Mouse (Mus musculus) embryo, embryonic 11 days (tissue): ENCODE results near the gene Ptpro.
"Not testable (repeated sequence)": the region's sequence is repeated elsewhere in the genome, so short reads cannot be mapped to it uniquely, and the experiment has no call there.

ENCODE experiments used
- DNase-seq: peaks from one replicate; pipeline ENCODE4 v3.0.0-alpha.2; 2015

Ptpro gene

DNA sequence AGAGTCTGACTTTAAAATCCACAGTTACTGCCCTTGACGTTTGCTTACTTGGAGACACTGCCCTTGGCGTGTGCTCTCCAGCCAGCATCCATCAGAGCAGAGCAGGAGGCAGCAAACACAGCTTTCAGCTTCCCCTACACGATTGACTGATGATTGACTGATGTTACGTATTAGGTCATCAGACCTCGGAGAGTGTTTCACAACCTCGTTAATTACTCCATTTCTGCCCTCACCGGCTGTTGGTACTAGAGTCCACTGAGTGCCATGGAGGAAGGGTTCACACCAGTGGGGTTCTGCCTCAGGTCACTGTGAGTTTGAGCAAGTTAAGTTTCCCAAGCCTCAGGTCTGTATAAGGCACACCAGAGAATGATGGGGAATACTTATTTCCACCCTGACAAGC, 143.0 kb downstream of the Ptpro start:
- no peak for DNase-seq

DNA sequence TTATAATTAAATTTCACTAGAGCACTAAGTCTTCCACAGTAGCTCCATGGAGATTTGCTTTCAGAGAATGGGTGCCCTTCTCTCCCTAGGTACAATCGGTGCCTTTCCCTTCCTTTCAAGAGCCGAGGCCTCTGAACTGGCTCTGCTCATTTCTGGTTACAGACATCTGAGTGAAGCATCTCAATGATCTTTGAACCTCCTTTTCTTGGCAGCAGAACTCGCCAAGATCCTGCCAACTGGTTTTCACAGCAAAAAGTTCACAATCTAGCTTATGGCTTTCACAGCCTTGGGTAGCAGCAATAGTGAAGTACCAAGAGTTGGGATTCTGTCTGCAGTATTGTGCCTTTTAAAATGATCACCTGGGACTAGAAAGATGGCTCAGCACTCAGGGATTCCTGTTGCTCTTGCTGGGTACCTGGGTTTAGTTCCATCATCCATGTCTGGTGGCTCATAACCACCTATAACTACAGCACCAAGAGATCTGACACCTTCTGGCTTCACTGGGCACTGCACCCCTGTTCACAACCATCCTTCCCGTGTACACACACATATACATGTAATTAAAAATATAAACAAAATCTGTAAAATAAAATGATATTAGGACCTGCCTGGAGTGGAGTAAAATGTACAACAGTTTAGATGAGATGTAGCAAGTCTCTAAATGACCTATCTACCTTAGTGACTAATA, 144.1 kb downstream of the Ptpro start:
- no peak for DNase-seq

- no peak for DNase-seq
These were observed 145.2 kb downstream of the Ptpro start for GRCm38 (mm10) chr6:137397358-137397757.

- DNase-seq = no peak
These were observed 152.1 kb downstream of the Ptpro start for GRCm38 (mm10) chr6:137404196-137404595.

DNA sequence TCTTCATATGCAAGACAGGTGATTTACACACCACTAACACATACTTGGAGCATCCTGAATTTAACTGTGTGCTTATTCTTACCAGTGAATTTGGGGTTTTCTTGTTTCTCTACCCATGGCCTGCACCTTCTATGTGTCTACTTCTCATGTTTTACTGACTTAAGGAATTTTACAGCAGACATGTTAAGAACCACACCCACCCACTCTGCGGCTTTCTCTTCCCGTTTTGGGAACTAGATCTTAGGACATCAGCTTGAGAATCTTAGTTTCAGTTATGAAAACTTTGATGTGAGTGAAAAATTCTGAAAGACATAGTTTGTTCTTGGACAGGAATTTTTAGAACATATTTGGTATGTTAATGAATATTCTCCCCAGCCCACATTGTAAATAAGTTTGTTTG, 153.6 kb downstream of the Ptpro start:
- DNase-seq = no peak

DNA sequence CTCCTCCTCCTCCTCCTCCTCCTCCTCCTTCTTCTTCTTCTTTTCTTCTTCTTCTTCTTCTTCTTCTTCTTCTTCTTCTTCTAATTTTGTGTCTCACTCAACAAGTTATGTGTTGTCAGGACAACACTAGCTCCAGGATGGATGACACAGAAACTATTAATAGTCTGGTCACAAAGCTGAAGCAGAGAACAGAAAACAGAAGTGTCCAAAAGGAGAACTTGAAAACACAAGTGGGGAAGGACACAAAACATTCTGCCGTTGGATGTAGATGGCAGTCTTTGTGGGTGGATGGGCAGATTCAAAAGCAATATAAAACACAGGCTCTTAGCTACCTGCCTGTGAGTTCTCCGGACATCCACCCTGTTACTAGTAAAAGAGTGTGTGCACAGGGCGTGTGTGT, 158.4 kb downstream of the Ptpro start:
- no peak for DNase-seq

- peak; percentile 24 for DNase-seq
These were observed 159.8 kb downstream of the Ptpro start for GRCm38 (mm10) chr6:137411901-137412378.

DNA sequence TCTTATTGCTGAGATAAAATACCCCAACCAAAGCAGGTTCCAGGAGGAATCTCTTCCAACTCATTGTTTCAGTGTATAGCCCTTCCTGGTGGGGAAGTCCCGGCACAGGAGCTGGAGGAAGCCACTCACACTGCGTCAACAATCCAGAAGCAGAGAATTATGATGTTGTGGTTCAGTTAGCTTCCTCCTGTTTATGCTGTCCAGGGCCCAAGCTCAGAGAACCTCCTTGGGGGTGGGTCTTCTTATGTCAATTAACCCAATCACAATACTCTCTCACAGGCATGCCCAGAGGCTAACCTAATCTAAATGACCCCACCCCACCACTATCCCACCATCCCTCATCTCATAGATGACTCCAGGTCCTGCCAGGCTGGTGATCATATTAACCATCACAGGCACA, 160.9 kb downstream of the Ptpro start:
- no peak for DNase-seq

GRCm38 (mm10) chr6:137414531-137415405, 162.6 kb downstream of the Ptpro start:
- peak; percentile 61 for DNase-seq

- DNase-seq = no peak
These were observed 170.7 kb downstream of the Ptpro start for GRCm38 (mm10) chr6:137422777-137423176.

DNA sequence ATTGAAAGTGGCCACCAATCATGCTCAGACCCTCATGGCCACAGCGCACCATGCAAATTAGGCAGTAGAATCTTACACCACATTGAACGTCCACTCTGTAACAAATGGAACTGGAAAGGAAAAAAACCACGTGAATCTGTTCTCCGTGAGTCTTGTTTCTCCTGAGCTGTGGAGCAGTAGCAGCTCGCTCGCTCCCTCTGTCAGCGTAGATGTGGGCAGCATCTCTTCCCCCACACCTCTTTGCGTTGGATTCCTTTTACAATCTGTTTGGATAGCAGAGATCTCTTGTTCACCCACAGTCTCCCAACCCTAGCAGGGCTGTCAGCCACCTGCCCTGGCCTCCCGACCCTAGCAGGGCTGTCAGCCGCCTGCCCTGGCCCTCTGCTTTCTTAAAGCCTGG, 171.7 kb downstream of the Ptpro start:
- DNase-seq = no peak

- DNase-seq = no peak
These were observed 173.6 kb downstream of the Ptpro start for GRCm38 (mm10) chr6:137425500-137426432.

DNA sequence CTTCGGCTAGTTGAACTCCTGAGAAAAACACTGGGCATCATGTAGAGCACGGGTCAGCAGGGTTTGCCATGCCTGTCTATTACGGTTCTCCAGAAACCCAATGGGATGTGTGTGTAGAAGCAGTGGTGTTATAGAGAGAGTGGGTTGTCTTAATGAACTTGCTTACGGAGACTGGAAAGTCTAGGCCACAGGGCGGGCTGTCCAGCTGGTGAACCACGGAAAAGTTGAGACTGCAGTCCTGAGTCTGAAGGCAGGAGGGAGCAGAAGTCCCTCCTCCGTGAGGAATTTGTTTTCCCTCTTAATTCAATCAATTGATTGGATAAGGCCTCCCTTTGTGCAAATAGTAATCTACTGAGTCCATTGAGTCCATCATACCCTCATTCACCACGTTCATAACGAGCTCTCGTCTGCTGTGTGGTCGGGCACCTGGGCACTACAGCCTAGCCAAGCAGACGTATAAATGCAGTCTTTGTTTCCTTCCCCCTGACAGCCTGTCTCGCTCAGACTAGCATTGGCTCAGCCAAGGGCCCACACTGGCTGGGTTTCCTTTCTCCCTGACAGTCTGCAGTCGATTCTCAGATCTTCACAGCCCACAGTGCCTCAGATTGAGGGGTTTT, 181.5 kb downstream of the Ptpro start:
- DNase-seq = peak; percentile 29

DNA sequence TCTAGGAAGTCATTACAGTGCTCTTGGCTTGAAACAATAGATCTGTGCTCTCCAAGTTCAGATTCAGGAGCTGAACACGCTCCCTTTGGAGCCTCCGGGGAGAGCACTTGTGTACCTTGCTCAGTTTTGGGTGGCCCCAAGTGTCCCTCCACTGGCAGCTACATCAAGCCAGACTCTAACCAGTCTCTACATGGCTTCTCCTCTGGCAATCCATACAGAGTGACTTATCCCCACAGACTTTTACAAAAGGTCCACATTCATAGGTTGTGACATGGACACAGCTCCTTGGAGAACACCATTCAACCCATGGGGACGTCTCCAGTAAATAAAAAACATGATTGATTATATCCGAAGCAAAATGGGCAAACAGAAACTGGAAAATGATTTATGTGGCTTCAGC, 185.4 kb downstream of the Ptpro start:
- DNase-seq = no peak

- DNase-seq = peak; percentile 49
These were observed 185.9 kb downstream of the Ptpro start for GRCm38 (mm10) chr6:137437902-137438580.

DNA sequence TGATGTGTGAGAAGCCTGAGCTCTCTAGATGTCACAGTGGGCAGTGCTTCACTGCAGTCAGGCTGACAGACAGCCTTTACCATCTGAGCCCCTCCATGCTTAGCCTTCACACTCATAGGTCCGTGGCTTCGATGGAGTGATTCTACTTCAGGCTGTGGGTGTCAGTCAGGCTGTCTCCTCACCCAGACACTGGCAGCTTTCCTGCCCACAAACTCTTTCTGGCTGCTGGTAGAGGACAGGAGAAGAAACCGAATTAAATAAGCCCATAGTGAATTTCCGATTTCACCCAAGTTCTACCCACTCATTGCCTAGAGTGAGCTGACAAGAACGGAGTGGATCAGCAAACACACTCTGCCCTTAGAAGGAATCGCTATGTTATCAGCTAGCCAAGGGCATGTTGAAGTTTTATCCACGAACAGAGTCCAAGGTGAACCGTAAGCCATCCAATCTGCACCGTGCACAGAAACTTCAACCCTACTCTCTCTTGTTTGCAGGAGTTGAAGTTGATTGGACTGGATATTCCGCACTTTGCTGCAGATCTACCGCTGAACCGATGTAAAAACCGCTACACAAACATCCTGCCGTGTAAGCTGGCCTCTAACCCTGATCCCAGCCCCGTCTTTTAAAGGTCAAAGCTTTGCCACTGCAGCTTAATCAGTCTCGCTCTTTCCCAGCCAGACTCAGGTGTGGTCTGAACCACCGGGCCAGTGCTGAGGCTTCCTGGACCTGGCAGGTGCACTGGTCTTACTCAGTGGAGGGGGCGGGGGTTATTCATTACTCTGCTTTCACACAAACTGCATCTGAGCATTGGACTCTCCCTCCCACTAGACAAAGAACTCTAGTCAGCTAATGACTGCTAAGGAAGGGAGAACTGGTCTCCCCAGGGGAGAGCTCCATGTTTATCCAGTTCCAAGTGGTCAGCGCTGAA, 188.7 kb downstream of the Ptpro start:
- DNase-seq = no peak

- DNase-seq = no peak
These were observed 191.0 kb downstream of the Ptpro start for GRCm38 (mm10) chr6:137443089-137443488.

DNA sequence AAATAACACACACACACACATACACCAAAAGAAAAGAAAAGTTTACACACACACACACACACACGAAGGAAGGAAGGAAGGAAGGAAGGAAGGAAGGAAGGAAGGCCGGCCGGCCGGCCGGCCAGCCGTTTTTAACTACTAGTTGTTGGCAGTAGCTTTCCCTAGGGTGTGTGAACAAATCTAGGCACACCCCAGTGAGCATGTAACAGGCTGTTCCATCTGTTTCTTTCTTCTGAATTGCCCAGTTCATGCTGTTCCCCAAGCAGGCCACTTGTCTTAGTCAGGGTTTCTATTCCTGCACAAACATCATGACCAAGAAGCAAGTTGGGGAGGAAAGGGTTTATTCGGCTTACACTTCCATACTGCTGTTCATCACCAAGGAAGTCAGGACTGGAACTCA, 194.0 kb downstream of the Ptpro start:
- not testable (repeated sequence) for DNase-seq

DNA sequence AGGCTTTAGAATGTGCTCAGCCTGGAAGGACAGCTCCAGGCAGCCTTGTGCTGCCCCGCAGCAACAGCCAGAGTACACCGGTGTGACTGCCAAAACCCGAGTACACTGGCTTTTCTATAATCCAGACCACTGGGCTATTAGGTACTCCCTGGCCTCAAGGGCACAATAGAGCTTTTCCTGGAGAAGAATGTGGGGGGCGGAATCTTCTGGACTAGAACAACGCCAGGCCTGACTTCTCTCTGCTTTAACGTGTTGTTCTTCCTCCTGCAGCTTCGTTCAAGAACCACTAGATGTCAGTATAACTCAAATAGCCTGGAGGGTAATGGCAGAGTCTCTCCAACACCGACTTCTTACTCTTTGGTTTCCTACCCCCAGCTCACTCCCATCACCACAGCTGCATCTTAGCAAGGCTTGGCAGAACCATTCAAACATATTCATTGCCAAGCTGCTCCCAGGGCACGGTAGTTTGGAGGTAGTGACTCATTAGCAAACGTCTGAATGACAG, 203.5 kb downstream of the Ptpro start:
- DNase-seq = peak; percentile 71

- DNase-seq = no peak
These were observed 203.9 kb downstream of the Ptpro start for GRCm38 (mm10) chr6:137456064-137456463.

DNA sequence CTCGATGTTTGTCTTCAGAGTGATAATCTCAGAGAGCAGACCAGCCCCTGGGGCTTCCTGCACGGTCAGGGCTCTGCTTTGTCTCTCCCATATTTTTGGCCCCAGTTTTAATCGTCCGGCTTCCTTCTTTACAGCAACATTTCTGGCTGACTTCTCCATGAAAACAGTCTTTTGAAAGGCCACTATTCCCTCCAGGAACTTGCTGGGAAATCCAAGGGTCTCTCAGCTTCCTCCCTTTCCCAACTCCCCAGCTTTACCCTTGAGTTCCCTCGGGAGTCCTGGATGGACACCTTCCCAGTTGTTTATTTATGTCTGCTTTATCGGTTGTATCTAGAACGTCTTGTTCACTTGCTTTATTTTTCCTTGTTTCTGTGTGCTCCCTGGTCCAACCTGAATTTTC, 205.1 kb downstream of the Ptpro start:
- DNase-seq = no peak
